Mouse (Mus musculus) limb, embryonic 14.5 days (tissue): Measurements from ENCODE around the gene Nsd2. TPM values are rescaled to one million over a fixed set of nuclear protein-coding genes. Genes with fewer than 3 reads are reported as not detected.
A peak's percentile ranks its signal among the peaks of the same experiment; 100 is the strongest.

Source experiments
- ATAC-seq: fragments of 200-750 bp; cut with Nextera tagmentation; 2 replicates; pipeline ENCODE4 v1.8.0; 2017; ENCODE audit warnings: low read depth, moderate number of reproducible peaks, moderate TSS enrichment; ENCODE audit not compliant: low FRiP score
- DNase-seq: peaks from one replicate; pipeline ENCODE4 v3.0.0-alpha.2; 2015; ENCODE audit warnings: low spot score
- H3K27ac ChIP-seq: fragments of 300-500 bp; sonication (generic); replicated peaks from 2 replicates; pipeline ENCODE4 v1.5.1; 2014; ENCODE audit warnings: low read depth, mild to moderate bottlenecking, low read length, moderate library complexity, mixed read lengths
- H3K27me3 ChIP-seq: fragments of 300-500 bp; sonication (generic); 2 replicates; pipeline ENCODE4 v1.6.1; 2014; ENCODE audit warnings: low read length, mixed read lengths; ENCODE audit not compliant: control insufficient read depth, insufficient read depth
- H3K36me3 ChIP-seq: fragments of 300-500 bp; sonication (generic); 2 replicates; pipeline ENCODE4 v1.6.1; 2014; ENCODE audit warnings: mild to moderate bottlenecking, low read length, moderate library complexity, mixed read lengths; ENCODE audit not compliant: control insufficient read depth, insufficient read depth
- H3K4me1 ChIP-seq: fragments of 300-500 bp; sonication (generic); 2 replicates; pipeline ENCODE4 v1.6.1; 2014; ENCODE audit warnings: antibody characterized with exemption, low read length, mixed read lengths; ENCODE audit not compliant: control insufficient read depth, insufficient read depth
- H3K4me2 ChIP-seq: fragments of 300-500 bp; sonication (generic); replicated peaks from 2 replicates; pipeline ENCODE4 v1.6.1; 2014; ENCODE audit warnings: low read depth, mild to moderate bottlenecking, low read length, moderate library complexity; ENCODE audit not compliant: severe bottlenecking
- H3K4me3 ChIP-seq: fragments of 300-500 bp; sonication (generic); replicated peaks from 2 replicates; pipeline ENCODE4 v1.5.1; 2014; ENCODE audit warnings: low read length
- H3K9ac ChIP-seq: fragments of 300-500 bp; sonication (generic); 2 replicates; pipeline ENCODE4 v1.6.1; 2014; ENCODE audit warnings: mild to moderate bottlenecking, low read depth, low read length, moderate library complexity; ENCODE audit not compliant: severe bottlenecking
- H3K9me3 ChIP-seq: fragments of 300-500 bp; sonication (generic); 2 replicates; pipeline ENCODE4 v1.6.1; 2016; ENCODE audit warnings: low read length; ENCODE audit not compliant: control insufficient read depth
- POLR2A ChIP-seq: fragments of 200-500 bp; IDR thresholded peaks from 2 replicates; pipeline ENCODE4 v1.8.0; 2012; ENCODE audit warnings: inconsistent platforms, mild to moderate bottlenecking, moderate library complexity, borderline replicate concordance; ENCODE audit not compliant: insufficient read depth, insufficient read length; ENCODE audit errors: extremely low read depth
- WGBS: fragments of 180-500 bp; shearing (Covaris S2); extraction: QIAGEN DNeasy Blood & Tissue Kit; methylation state at CpG from one replicate; pipeline ENCODE4 v1.1.7; 2014; 5-methylcytosine and 5-hydroxymethylcytosine counted together
- polyA plus RNA-seq, 2 experiments: library from polyadenylated mRNA; depleted of rRNA in 1 of 2; stranded (reverse) in 1 of 2; unstranded in 1 of 2; fragments of >200 nt; fragmentation: Nextera tagmentation in 1 of 2; extraction: Ambion mirVana in 1 of 2; gene quantifications; 2 replicates each; pipeline versions ENCODE4 v1.2.1 to v1.2.3; 2012 to 2014

The Nsd2 gene
- polyA plus RNA-seq (2012; rRNA removed) (50.7 and 52.6 TPM in 2 replicates), polyA plus RNA-seq (2014; fragmentation: Nextera tagmentation; extraction: Ambion mirVana) (46.2 and 46.6 TPM in 2 replicates)

DNA sequence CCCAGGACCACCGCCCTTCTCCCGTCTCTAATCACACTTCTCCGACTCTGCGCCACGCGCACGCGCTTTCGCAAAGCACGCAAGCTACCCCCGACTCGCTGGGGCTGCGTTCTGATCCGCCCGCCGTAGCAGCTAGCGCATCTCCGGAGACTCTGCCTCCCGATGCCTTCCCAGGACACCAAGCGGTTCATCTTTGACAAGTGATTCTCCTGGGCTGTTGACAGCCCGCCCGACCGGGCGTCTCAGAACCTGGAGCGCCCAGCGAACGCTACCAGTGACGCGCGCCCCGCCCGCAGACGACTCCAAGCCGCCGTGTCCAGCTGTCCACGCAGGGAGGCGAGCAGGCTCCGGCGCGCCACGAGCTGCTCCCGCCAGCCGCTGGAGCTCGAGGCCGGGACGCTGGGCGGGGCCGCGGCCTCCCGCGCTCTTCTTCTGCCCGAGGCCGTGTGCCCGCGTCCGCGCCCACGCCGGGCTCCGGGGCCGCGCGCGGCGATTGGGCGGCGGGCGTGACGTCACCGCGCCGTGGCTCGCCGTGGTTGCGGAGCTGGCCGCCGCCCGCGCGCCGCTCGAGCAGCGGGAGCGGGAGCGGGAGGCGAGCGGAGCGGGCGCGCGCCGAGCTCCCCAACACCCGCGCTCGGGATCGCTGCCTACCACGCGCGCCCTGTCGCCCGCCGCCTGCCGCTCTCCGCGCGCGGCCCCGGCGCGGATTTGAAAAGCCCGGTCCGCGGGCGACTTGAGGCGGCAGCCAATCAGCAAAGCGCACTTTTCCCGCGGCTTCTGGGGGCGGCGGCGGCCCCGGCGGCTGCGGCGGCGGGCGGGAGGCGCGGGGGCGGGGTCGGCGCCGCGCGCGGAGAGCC is at the start of gene Nsd2:
Nsd2 (plus strand) TSS at position 850 of the 857 bp plus-strand sequence.
- Histone ChIP-seq H3K4me2 (peak within 1 kb of the TSS; percentile 83), H3K9ac (peak within 1 kb of the TSS; percentile 95), H3K4me1 (peaks cover 9% of the 10 kb centered on the region), H3K9me3 (no peaks in the 10 kb centered on the region), H3K4me3 (peak within 1 kb of the TSS; percentile 100), H3K27me3 (no peaks in the 10 kb centered on the region), H3K27ac (peak within 1 kb of the TSS; percentile 94), H3K36me3 (peaks cover 6% of the 10 kb centered on the region; the same call in 1 of the 2 replicates)
- peak; percentile 92 for DNase-seq
- peak; percentile 91 for ATAC-seq
- under 1% methylated on average over 51 of the region's 136 CpGs for WGBS
- 0 out of 2 replicates have a peak, but pooled peaks have one; percentile 55 for TF ChIP-seq POLR2A

DNA sequence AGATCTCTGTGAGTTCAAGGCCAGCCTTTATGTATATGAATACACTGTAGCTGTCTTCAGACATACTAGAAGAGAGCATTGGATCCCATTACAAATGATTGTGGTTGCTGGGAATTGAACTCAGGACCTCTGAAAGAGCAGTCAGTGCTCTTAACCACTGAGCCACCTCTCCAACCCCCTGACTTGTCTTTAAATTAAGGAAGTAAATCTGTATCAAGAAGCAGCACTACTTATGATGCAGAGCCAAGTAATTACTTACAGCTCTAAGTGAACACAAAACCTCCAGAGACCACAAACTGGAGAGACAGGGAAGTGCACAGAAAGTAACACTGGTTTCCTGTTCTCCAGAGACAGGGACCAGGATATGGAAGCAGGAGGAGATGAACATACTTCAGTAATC is 43.3 kb upstream of the Nsd2 start:
- Histone ChIP-seq H3K9ac (no peak overlapping the region), H3K4me1 (0 out of 2 replicates have a peak, but pooled peaks cover 5% of the 10 kb centered on the region), H3K27ac (no peak overlapping the region), H3K4me2 (no peak overlapping the region), H3K27me3 (no peaks in the 10 kb centered on the region), H3K9me3 (no peaks in the 10 kb centered on the region), H3K36me3 (peaks cover 34% of the 10 kb centered on the region), H3K4me3 (no peak overlapping the region)
- TF ChIP-seq POLR2A: no peak
- ATAC-seq (no peak), DNase-seq (no peak)

DNA sequence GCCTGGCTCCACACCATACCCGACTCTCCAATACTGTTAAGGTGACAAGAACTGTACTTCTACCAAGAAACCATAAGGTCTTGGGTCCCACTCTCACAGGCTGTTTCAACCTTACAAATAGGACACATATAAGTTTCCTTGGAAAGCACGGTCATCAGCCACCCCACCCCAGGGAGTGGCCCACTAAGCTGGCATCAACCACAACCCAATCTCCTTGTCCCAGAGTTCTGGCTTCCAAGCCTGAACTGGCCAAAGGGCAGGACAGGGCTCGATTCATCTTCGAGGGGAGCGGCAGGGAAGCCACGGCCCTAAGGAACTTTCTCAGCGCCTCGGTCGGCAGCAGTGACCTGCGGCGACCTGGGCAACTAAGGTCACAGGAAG is 38.6 kb upstream of the Nsd2 start:
- Histone ChIP-seq H3K4me1 (0 out of 2 replicates have a peak, but pooled peaks cover 5% of the 10 kb centered on the region), H3K4me3 (peak overlapping the region; percentile 77), H3K36me3 (peaks cover 8% of the 10 kb centered on the region), H3K9me3 (no peaks in the 10 kb centered on the region), H3K27ac (no peak overlapping the region), H3K4me2 (peak overlapping the region; percentile 90), H3K9ac (peak overlapping the region; percentile 81), H3K27me3 (no peaks in the 10 kb centered on the region)
- DNase-seq: no peak
- TF ChIP-seq POLR2A: no peak
- 0 out of 2 replicates have a peak, but pooled peaks have one; percentile 2 for ATAC-seq
- 7% methylated on average over 11 of the region's 11 CpGs for WGBS

DNA sequence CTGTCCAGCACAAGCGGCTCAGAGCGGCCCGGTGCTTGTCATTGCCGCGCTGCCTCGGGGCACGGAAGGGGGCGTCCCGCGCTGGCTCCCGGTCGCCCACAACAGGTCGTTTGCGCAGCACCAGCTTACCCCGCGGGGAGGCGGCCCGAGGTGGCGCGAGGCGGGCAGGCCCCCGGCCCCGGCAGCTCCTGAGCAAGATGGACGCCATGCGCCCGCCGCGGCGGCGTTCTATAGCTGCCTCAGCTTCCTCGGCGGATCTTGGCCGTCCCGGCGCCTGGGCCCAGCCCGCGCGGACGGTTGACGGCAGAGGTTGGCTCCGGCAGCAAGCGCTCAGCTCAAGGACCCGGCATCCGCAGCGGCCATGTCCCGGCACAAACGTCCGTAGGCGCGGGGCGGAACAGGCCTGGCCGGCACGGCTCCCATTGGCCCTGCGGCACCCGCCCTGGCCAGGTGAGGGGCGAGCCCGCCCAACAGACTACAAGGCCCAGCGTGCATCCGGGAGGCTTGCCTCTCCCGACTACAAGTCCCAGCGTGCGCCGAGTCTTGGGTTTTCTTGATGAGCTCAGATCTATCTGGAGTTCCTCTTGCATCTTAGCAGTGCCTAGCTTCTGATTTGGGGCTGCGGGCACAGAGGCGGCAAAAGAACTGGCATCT is 38.1 kb upstream of the Nsd2 start, which contains the start of gene Letm1:
Letm1 (minus strand) TSS at position 473 of the 654 bp plus-strand sequence.
- 0 out of 2 replicates have a peak, but pooled peaks cover 5% of the 10 kb centered on the region for H3K4me1 ChIP-seq
- peak within 1 kb of the TSS; percentile 77 for H3K4me3 ChIP-seq
- peaks cover 5% of the 10 kb centered on the region for H3K36me3 ChIP-seq
- DNase-seq: peak; percentile 96
- peak; percentile 100 for ATAC-seq
- 0 out of 2 replicates have a peak, but pooled peaks have one; percentile 41 for TF ChIP-seq POLR2A
- H3K4me2 ChIP-seq: peak within 1 kb of the TSS; percentile 90
- peak within 1 kb of the TSS; percentile 63; the same call in 1 of the 2 replicates for H3K27ac ChIP-seq
- H3K9ac ChIP-seq: peak within 1 kb of the TSS; percentile 81
- WGBS: 3% methylated on average over 65 of the region's 65 CpGs
- no peaks in the 10 kb centered on the region for H3K27me3 ChIP-seq
- no peaks in the 10 kb centered on the region for H3K9me3 ChIP-seq

DNA sequence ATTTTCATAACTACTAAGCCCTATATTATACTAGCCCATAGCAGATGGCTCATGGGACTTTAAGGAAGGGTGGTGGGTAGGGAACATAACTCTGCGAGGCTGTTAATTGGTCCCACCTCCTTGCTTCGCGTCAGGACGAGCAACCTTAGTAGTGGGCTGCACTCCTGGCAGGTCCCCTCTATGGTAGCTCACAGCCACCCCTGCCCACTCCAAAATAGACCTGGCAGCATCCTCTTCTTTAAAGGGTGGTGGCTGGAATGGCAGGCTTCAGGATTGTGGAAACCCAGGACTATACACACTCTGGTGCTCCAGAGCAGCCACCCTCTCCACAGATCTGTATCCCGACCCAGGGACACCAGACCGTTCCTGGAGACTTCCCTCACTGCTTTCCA is 37.5 kb upstream of the Nsd2 start:
- 0 out of 2 replicates have a peak, but pooled peaks cover 5% of the 10 kb centered on the region for H3K4me1 ChIP-seq
- peaks cover under 1% of the 10 kb centered on the region; the same call in 1 of the 2 replicates for H3K36me3 ChIP-seq
- no peaks in the 10 kb centered on the region for H3K27me3 ChIP-seq
- no peak for TF ChIP-seq POLR2A
- 6% methylated on average over 6 of the region's 6 CpGs for WGBS
- H3K4me3 ChIP-seq: peak overlapping the region; percentile 77
- H3K9me3 ChIP-seq: no peaks in the 10 kb centered on the region
- H3K27ac ChIP-seq: no peak overlapping the region
- peak overlapping the region; percentile 81 for H3K9ac ChIP-seq
- DNase-seq (no peak), ATAC-seq (peak; percentile 54)
- peak overlapping the region; percentile 90 for H3K4me2 ChIP-seq
